Mouse (Mus musculus) cerebellum, adult 9-11 months (tissue): ENCODE results near the gene Hip1.

ENCODE experiments used
- DNase-seq: peaks from one replicate; pipeline ENCODE4 v3.0.0; 2022

The Hip1 gene

DNA sequence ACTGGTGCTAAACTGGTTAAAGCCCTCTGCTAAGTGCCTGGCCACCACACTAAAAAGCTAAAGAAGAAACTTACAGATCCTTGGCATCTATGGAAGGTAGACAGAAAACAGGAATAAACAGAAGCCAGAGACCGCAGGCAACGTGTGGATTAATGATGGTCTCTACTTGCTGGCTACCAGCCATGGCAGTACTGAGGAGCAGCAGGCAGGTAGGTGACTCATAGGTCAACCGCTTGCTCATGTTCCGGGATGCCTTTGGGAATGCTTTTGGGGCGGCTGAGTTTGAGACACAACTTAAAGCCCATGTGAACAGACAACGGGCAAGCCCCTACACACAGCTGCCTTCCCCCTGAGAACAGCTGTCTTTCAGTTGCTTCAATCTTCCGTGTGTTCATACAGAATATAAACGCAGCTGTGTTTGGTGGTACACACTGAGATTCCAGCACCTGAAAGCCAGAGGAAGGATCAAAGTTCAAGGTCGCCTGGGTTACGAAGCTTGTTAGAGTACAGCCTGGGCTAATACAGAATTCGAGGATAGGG lies 13.5 kb downstream of the Hip1 start:
- peak; percentile 44 for DNase-seq

DNA sequence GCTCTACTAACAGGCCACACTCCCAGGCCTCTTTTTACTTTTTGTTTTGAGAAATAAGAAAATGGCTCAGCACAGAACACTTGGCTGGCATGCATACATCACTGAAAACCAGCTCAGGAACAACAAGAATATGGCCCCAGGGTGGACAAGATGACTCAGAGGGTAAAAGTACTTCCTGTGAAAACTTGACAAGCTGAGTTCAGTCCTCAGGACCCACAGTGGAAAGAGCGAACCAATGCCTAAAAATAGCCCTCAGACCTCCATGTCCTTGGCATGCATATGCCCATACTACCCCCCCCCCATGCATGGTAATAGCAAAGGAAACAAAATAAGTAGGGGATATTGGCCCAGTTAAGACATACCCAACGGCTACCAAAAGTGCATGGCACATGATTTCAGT lies 15.0 kb downstream of the Hip1 start:
- DNase-seq, result no peak

DNA sequence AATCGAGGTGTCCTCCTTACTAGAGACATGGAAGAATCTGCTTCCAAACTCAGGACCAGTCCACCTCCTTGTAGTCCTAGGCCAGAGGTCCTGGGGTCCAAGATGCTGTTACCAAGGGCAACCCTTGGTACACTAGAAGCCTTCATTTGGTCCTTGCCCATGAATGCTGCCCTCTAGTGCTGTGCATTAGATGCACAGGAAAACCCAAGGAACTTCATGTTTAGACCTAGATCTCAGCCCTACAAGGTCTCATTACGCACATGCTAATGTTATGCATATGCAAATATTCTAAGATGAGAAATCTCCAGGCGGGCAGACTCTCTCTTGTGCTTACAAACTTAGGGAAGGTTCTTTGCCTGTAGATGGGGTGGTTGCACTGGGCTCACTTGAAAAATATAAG lies 15.6 kb downstream of the Hip1 start:
- DNase-seq, result no peak

DNA sequence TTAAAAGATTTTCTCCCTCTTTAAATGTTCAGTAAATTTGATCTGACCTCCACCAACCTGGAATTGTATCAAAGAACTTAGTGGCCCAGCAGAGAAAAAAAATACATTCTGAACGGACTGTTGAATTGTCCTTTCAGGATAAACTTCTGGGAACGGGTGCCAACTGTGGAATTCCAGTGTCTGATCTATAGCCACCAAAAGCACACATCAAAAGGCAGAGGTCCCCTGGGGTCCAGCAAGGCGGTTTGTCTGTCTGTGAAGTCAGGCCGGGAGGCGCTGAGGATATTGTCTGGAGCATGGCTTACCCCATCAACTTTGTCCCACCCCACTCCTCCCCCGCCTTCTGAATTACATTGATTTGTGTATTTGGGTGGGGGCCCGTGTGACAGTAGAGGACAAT lies 16.9 kb downstream of the Hip1 start:
- no peak for DNase-seq

DNA sequence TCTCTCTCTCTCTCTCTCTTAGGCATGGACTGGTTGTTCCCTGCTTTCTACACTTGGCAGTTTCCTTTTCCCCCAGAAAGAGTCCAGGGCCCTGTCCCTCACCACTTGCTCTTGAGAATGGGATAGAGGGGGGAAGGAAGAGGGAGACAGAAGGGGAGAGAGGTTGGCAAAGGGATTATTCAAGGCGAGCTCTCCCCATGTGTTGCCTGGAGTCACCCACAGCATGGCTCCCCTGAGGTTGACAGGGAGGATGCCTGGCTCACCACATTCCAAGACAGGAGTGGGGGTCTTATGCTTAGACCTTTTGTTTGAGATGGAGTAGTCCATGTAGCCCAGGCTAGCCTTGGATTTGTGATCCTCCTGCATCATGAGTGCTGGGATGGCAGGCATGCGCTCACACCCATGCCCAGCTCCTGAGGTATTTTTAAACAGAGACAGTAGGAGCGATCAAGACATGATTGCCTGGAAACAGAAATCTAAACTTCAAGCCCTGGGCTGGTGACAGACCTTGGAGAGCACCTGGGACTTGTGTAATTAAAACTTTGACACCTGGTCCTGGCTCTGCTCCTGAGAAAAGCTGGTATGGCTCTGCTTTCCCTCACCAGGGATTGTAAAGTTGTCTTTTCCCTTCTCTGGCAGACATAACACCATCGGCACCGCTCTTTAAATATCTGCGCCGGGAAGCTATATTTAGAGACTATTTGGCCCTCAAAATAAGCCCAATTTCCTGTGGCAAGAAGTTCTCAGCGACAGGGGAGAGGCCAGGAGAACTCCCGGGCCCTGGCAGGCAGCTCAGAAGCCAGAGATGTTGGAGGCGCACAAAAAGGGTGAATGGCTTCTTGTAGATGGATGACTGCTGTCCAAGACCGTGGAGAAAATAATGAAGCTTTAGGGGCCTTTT lies 20.0 kb downstream of the Hip1 start:
- no peak for DNase-seq

DNA sequence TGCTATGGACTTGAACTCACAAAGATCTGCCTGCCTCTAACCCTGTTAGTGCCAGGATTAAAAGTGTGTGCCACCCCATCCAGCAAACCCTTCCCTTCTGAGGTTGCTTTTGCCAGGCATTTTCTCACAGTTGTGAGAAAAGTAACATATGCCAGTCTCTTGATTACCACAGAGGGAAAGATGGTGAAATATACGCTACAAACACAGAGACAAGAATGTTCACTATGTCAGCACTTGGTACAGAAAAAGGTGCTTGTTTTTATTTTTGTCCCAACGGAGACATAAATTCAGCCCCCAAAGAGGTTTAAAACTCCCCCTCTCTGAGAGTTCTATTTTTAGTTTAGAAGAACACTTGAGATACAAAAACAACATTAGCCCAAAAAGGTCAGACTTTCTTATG lies 20.8 kb downstream of the Hip1 start:
- DNase-seq, result no peak

DNA sequence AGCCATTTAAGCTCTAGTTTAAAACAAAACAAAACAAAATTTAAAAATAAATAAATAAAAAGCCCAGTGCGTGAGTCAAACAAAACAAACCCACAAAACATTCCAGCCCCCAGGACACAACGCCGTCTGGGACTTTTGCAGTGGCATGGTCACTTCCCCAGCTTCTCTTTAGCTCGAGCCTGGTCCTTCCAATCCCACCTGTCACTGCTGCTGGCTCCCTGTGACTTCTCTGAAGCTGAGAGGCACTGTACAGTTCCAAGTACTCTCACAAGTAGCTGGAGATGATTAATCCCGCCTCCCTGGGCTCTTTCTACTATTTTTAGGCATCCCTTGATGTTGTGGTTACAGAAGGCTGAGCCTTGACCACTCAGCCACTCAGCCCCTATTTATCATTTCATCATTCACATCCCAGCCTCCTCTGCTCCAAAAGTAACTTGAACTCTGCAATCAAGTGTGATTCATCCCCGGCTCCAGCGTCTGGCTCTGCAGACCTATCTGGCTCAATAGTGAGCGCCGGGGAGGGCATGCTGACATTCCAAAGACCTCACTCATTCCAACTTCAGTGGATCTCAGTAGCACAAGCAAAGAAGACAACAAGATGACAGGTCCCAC lies 22.7 kb downstream of the Hip1 start:
- DNase-seq, result no peak

DNA sequence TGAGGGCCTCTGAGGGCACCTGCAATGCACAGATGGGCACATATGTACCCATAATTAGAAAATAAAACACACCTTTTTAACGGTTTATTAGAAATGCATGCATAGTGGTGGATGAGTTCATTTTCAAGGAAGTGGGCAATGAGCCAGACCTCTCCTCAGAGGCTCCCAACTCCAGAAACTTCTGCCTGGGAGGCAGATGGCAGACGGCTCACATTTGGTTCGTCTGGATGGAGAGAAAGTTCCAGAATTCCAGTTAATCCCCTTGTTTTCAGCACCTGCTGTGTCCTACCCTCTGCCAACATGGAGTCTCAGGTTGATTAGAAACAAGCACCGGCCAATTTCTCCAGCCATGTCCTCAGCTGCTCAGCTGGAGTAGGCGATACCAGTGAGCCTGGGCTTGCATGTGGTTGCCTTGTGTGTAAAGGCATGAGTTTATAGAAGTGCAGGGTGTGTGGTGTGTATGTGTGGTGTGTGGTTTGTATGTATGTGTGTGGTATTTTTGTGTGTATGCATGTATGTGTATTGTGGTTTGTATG lies 27.5 kb downstream of the Hip1 start:
- DNase-seq, result peak; percentile 27

DNA sequence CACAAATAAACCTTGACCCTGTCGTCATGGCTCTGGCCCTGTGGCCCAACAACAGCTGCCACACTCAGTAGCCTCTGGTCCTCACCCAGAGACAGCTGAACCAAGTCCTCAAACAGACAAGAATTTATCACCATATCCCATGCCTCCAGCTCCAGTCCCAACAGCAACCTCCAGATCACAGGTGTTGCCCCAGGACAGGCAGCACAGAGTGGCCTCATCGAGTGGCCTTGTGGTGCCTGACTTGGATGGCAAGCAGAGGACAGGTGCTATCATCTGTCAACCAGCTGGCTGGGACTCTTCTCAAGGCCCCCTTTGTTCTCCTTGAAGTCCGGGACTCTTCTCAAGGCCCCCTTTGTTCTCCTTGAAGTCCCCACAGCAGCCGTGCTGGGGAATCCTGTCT lies 31.8 kb downstream of the Hip1 start:
- DNase-seq, result no peak

DNA sequence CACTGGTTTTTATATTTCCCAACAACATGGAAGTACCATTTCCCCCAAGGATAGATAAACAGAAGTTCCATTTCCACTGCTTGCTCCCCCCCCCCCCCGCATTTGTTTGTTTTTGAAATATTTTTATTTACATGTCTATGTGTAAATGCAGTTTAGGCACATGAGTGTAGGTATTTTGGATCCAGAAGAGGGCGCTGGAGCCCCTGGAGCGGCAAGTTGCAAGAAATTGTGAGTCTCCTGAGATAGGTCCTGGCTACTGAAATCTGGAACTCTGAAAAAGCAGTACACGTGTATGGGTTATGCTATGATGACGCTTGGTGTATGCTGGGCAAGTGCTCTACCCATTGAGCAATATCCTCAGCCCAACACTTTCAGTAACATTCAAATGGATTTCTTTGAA lies 33.8 kb downstream of the Hip1 start:
- no peak for DNase-seq

DNA sequence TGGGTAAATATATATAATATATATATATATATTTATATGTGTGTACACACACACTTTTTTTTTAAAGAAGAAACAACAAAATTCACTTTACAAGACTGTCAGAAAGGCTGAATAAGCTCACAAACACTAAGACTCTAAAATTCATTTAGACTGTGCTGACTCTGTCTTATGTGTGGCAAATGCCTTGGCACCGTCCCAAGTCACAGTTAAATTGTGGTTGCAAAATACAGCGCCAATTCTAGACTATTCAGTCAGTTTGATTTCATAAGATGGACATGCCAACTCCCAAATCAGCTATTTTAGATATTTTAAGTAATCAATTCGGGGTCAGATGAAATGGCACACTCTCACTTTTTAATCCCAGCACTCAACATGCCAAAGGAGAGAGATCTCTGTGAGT lies 36.6 kb downstream of the Hip1 start:
- DNase-seq, result no peak

DNA sequence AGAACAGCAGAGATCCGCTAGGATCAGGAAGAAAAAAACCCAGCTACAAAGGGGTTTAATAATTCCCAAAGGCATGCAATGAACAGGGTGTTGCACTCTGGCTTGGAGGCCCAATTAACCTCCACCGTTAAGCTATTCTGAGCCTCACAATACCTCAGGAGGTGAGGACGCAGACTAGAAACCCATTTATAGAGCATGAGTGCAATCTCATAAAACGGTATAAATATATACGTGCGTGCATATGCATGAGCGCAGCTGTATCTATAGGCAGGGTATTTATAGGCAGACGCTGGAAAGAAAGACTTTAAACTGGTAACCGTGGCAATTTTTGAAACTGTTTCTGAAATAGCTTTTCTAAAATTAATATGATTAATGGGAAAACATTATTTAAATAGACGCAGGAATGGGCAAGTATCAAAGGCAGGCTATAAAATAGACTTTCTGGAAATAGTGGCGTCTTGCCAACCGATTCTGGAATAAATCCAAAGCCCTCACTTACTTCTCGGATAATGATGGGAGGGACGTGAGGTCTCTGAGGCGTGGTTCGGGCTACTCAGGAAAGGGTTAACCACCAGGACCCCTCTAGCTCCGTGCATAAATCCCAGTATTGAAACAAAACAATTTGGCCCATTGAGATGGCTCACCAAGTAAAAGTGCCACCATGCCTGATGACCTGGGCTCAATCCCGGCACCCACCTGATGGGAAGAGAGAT lies 37.2 kb downstream of the Hip1 start:
- DNase-seq, result no peak

DNA sequence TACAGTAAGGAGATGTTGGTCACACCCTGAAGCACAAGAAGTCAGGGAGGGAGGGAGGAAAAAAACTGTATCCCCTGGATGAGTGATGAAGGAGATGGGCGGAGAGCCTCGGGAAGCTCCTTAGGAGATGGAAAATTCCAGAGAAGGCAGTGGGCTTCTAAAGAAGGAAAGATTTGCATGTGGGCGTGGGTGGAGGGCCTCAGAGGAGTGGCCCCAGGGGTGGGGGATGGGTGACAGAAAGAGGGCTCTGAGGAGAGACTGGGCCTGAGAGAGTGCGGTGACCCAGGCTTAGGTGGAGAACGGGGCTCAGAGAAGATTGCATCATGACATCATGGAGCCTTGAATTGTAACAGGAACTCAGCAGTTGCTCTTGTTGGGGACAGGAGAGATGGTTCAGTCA lies 39.5 kb downstream of the Hip1 start:
- no peak for DNase-seq

DNA sequence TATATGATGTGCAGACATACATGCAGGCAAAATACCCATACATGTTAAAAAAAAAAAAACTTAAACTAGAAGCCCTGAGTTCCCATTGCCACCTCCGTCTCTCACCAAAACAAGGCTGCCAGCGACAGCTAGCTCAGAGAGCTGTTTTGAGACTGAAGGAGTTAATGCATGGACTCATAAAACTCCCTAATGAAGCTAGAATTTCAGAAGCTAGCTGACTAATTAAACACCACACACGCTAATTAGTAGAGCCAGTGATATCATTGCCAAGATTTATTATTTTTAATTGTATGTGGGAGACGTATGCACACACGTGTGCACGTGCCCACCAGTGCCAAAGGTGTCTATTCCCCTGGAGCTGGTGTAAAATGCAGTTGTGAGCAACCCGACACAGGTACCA lies 42.0 kb downstream of the Hip1 start:
- DNase-seq, result no peak

DNA sequence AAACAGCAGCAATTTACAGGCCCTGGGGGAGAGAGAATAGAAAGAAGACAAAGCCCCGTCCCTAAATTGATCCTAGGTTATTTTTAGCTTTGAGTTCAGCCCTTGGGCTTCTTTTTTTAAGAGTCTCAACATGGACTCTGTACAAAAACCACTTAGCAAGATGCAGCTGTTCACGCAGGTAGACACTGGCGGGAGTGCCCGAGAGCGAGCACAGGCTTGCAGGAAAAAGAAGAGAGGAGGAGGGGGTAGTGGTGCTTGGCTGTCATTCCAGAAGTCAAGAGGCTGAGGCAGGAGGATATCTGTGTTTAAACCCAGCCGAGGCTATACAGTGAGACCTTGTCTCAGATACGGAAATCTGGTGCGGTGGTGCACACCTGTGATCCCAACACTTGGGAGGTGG lies 42.9 kb downstream of the Hip1 start:
- DNase-seq, result no peak

DNA sequence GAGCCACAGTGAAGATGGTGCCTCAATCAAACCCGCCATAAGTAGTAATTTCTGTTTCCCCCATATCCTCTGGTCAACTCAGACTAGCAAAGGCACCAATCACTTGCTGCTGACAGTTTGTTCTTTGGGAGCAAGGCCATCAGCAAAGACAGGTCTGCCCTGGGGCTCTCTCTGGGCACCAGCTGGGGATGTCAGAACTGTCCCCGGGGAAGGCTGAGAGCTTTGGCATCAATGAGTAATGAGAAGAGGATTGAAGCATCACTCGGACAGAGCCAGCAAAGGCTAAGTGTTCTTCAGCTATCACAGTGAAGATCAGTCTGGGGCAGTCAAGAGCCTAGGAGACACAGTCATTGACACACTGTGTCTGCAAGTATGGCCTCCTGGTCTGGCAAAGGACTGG lies 46.0 kb downstream of the Hip1 start:
- DNase-seq, result no peak

DNA sequence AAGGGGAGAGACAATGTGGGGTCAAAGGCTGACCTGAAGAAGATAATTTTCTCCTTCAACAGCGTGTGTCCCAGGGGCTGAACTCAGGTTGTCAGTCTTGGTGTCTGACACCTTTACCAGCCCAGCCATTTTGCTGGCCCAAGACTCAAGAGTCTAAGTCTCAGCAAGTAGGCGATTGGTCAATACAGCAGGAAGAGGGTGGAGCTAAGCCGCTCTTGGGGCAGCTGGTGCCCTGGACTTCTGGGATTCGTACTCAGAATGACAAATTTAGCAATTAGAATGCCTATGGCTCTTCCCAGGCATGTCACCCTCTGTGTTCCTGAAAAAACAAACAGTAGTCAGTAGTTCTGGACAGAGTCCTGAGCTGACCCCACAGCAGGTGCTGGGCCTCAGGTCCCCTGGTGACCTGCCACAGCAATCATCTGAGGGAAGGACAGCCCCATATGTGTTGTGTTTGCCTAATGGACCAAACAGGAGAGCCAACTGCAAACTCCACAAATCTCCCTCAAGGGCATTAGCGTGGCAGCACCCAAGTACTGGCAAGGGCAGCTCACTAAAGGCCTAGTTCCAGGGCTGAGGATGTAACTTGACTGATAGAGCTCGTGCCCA lies 47.5 kb downstream of the Hip1 start:
- no peak for DNase-seq

DNA sequence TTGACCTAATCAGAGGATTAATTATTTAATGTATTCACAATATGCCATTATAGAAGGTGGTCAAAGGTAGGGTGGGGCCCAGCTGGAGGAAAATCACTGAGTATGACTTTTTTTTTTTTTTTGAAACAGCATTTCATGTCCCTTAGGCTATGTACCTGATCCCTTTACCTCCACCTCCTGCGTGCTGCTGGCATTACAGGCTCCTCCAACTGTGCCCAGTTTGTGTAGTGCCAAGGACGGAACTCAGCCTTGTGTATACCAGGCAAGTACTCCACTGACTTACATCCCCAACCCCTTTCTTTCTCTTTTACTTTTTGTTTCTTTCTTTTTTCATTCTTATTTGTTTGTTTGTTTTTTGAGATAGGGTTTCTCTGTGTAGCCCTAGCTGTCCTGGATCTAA lies 48.4 kb downstream of the Hip1 start:
- DNase-seq, result no peak

DNA sequence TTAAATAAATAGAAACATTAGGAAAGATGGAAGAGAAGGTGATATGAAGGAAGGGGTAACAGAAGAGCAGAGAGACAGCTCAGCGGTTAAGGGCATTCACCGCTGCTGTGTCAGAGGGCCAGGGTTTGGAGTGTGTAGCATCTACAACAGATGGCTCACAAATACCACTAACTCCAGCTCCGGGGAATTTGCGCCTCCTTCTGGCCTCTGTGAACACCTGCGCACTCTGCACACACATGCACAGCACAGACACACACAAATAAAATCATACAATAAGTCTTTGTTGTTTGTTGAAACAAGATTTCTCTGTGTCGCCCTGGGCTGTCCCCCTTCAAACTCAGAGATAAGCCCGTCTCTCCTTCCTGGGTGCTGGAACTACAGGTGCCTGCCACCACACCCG lies 49.4 kb downstream of the Hip1 start:
- DNase-seq, result no peak

DNA sequence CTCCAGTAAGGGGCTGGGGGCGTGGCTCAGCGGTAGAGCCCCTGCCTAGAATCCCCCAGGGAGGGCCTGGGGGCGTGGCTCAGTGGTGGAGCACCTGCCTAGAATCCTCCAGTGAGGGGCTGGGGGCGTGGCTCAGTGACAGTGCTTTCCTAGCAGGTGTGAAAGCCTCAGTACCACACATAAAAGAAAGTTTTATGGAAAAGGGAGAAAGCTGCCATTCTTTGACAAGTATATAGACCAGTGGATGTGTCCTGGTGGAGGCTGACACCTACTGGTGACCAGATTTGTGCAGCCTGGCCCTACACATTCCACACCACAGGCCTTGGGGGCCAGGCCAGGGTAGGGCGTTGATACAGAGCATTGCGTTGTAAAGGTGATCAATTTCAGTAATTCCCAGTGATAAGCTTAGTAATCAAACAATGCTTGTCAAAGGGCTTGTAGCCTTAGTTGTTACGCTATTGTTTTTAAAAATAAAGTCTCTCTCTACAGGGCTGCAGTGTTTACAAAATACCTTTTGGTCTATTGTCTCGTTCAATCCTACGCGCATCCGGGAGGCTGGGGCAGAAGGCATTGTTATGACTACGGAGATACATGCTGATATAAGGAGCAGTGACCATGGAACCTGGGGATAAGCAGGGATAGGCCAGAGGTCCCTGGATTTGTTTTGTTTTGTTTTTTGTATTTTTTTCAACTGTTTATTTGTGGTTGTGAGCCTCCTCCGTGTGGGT lies 50.6 kb downstream of the Hip1 start:
- DNase-seq, result no peak

DNA sequence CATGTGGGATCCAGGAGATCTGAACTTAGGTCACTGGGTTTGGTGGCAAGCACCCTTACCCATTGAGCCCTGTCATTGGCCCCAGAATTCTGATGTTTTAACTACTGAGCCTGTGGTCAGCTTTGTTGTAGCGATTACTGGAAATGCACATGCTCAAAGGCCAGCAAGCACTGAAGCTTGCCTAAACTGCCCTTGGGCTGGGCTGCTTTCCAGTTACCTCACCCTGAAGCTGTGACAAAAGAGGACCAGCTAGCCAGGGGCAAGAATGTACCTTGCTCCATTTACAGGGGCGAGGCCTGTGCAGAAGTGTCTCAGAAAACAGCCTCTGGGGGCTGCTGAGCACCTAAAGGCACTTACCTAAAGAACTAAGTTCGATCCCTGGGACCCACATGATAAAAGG lies 51.8 kb downstream of the Hip1 start:
- DNase-seq, result no peak

DNA sequence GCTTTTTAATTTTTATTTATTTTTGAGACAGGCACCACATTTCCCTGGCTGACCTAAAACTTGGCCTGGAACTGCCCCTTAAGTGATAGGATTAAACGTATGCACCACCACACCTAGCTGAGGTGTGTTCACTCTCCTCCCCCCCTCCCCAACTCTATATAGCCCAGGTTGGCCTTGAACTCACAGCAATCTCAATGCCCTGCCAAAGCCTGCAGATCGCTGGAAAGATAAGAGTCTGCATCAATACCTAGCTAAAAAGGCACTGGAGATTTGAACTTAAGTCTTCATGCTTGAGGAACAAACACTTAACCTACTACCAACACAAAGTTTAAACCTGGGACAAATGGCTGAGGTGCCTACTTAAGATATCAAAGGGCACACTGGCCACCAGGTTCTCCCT lies 52.8 kb downstream of the Hip1 start:
- no peak for DNase-seq
